Mouse (Mus musculus) kidney, adult 2 months (tissue): ENCODE data around the gene 1500009C09Rik. TPM values are rescaled to one million over a fixed set of nuclear protein-coding genes. Genes with fewer than 3 reads are reported as not detected.

Experiments used
- DNase-seq: peaks from one replicate; pipeline ENCODE4 v3.0.0; 2021
- H3K27ac ChIP-seq: fragments of 200-500 bp; 2 replicates; pipeline ENCODE4 v1.5.1; 2012; ENCODE audit warnings: low read depth, low read length, control low read depth, inconsistent platforms; ENCODE audit not compliant: insufficient read depth
- H3K27me3 ChIP-seq: fragments of 200-500 bp; replicated peaks from 2 replicates; pipeline ENCODE4 v1.6.1; 2012; ENCODE audit warnings: mild to moderate bottlenecking, moderate library complexity, low read length, inconsistent platforms; ENCODE audit not compliant: control insufficient read depth, insufficient read depth
- H3K36me3 ChIP-seq: fragments of 200-500 bp; 2 replicates; pipeline ENCODE4 v1.6.1; 2012; ENCODE audit warnings: mild to moderate bottlenecking, moderate library complexity, low read length, inconsistent platforms; ENCODE audit not compliant: control insufficient read depth, insufficient read depth
- H3K4me1 ChIP-seq: fragments of 200-500 bp; 2 replicates; pipeline ENCODE4 v1.6.1; 2011; ENCODE audit warnings: low read length; ENCODE audit not compliant: control insufficient read depth, insufficient read depth
- H3K4me3 ChIP-seq: fragments of 200-500 bp; 2 replicates; pipeline ENCODE4 v1.5.1; 2011; ENCODE audit warnings: mild to moderate bottlenecking, low read depth, low read length, control low read depth; ENCODE audit not compliant: insufficient read depth
- CTCF ChIP-seq: fragments of 200-500 bp; conservative IDR thresholded peaks from 2 replicates; pipeline ENCODE4 v1.5.1; 2011; ENCODE audit warnings: low read depth, mild to moderate bottlenecking, control low read depth, low read length, moderate library complexity, mixed read lengths; ENCODE audit not compliant: insufficient read depth, insufficient read length
- POLR2A ChIP-seq: fragments of 200-500 bp; IDR thresholded peaks from one replicate; pipeline ENCODE4 v1.6.1; 2011; ENCODE audit warnings: low read depth, low read length, control low read depth
- WGBS: fragments of 180-500 bp; shearing (Covaris S2); methylation state at CpG from one replicate; pipeline ENCODE4 v1.1.7; 2018; 5-methylcytosine and 5-hydroxymethylcytosine counted together
- polyA plus RNA-seq: library from polyadenylated mRNA; depleted of rRNA; stranded (reverse); fragments of >200 nt; gene quantifications from 2 replicates; pipeline ENCODE4 v1.2.3, GENCODE M21; 2012

The 1500009C09Rik gene
- polyA plus RNA-seq, 1 experiment, result 0.20 TPM

GRCm38 (mm10) chr15:82220003-82220675 lies 32.1 kb upstream of the 1500009C09Rik start:
- no peak for DNase-seq
- Histone ChIP-seq H3K4me1 (no peaks in the 10 kb centered on the region), H3K27ac (no peak overlapping the region), H3K4me3 (no peak overlapping the region), H3K36me3 (no peaks in the 10 kb centered on the region), H3K27me3 (no peaks in the 10 kb centered on the region)
- TF ChIP-seq CTCF, result no peak
- TF ChIP-seq POLR2A, result no peak
- 81% methylated on average over 11 of the region's 12 CpGs for WGBS

- TF ChIP-seq POLR2A (no peak), CTCF (no peak; the same call in 1 of the 2 replicates)
- H3K4me3 ChIP-seq, result no peak overlapping the region
- no peaks in the 10 kb centered on the region for H3K27me3 ChIP-seq
- H3K36me3 ChIP-seq, result no peaks in the 10 kb centered on the region
- H3K4me1 ChIP-seq, result no peaks in the 10 kb centered on the region
- 76% methylated on average over 14 of the region's 14 CpGs for WGBS
- DNase-seq, result no peak
- H3K27ac ChIP-seq, result no peak overlapping the region
These were observed 30.9 kb upstream of the 1500009C09Rik start for GRCm38 (mm10) chr15:82221104-82221860.

- Histone ChIP-seq H3K4me1 (no peaks in the 10 kb centered on the region), H3K36me3 (no peaks in the 10 kb centered on the region), H3K27ac (no peak overlapping the region), H3K27me3 (no peaks in the 10 kb centered on the region), H3K4me3 (no peak overlapping the region)
- TF ChIP-seq POLR2A (no peak), CTCF (no peak)
- WGBS, result 56% methylated on average over 7 of the region's 7 CpGs
- DNase-seq, result no peak
These were observed 28.9 kb upstream of the 1500009C09Rik start for GRCm38 (mm10) chr15:82223251-82223650.

- Histone ChIP-seq H3K27me3 (no peaks in the 10 kb centered on the region), H3K36me3 (no peaks in the 10 kb centered on the region), H3K4me3 (peak within 1 kb of the TSS; percentile 18; the same call in 1 of the 2 replicates), H3K27ac (no peak within 1 kb of the TSS), H3K4me1 (no peaks in the 10 kb centered on the region)
- no peak for DNase-seq
- 3% methylated on average over 43 of the region's 44 CpGs for WGBS
- TF ChIP-seq CTCF (no peak), POLR2A (no peak)
These were observed 28.3 kb upstream of the 1500009C09Rik start, which contains the start of gene Tnfrsf13c for GRCm38 (mm10) chr15:82223657-82224601. Tnfrsf13c (minus strand) TSS chr15:82224369.

GRCm38 (mm10) chr15:82224602-82225215 lies 27.5 kb upstream of the 1500009C09Rik start:
- no peak overlapping the region for H3K27ac ChIP-seq
- no peak overlapping the region for H3K4me3 ChIP-seq
- H3K27me3 ChIP-seq, result no peaks in the 10 kb centered on the region
- DNase-seq, result no peak
- 54% methylated on average over 7 of the region's 7 CpGs for WGBS
- no peaks in the 10 kb centered on the region for H3K4me1 ChIP-seq
- no peaks in the 10 kb centered on the region for H3K36me3 ChIP-seq
- TF ChIP-seq CTCF, result no peak
- no peak for TF ChIP-seq POLR2A

- H3K4me1 ChIP-seq, result no peaks in the 10 kb centered on the region
- no peak for TF ChIP-seq POLR2A
- no peak for TF ChIP-seq CTCF
- no peak overlapping the region for H3K4me3 ChIP-seq
- no peaks in the 10 kb centered on the region for H3K36me3 ChIP-seq
- H3K27ac ChIP-seq, result no peak overlapping the region
- no peaks in the 10 kb centered on the region for H3K27me3 ChIP-seq
- no peak for DNase-seq
- WGBS, result 85% methylated on average over 5 of the region's 5 CpGs
These were observed 26.4 kb upstream of the 1500009C09Rik start for GRCm38 (mm10) chr15:82225769-82226168.
